Mouse (Mus musculus) lung, postnatal 0 days (tissue): ENCODE results near the gene Efcab11.

Source experiments
- CTCF ChIP-seq: IDR thresholded peaks from 2 replicates; pipeline ENCODE4 v1.5.1; 2016; ENCODE audit warnings: antibody characterized with exemption, mild to moderate bottlenecking
- EP300 ChIP-seq: IDR thresholded peaks from 2 replicates; pipeline ENCODE4 v1.6.1; 2016; ENCODE audit warnings: antibody characterized with exemption, mild to moderate bottlenecking, control low read depth

- TF ChIP-seq EP300 (no peak), CTCF (no peak)
These were observed 102.5 kb downstream of the Efcab11 start for GRCm38 (mm10) chr12:99781774-99782173.
